Mouse (Mus musculus) heart, embryonic 13.5 days (tissue): ENCODE results near the gene Dop1a. TPM values are rescaled to one million over a fixed set of nuclear protein-coding genes. Genes with fewer than 3 reads are reported as not detected.

Experiments
- ATAC-seq: fragments of 200-750 bp; cut with Nextera tagmentation; 2 replicates; pipeline ENCODE4 v1.8.0; 2017; ENCODE audit warnings: moderate TSS enrichment; ENCODE audit not compliant: insufficient number of reproducible peaks, low FRiP score, low TSS enrichment; ENCODE audit errors: extremely low read depth
- H3K27ac ChIP-seq: fragments of 300-500 bp; sonication (generic); replicated peaks from 2 replicates; pipeline ENCODE4 v1.5.1; 2015; ENCODE audit warnings: moderate library complexity, mild to moderate bottlenecking, inconsistent platforms
- H3K27me3 ChIP-seq: fragments of 300-500 bp; sonication (generic); replicated peaks from 2 replicates; pipeline ENCODE4 v1.6.1; 2015; ENCODE audit warnings: mild to moderate bottlenecking, inconsistent platforms
- H3K36me3 ChIP-seq: fragments of 300-500 bp; sonication (generic); 2 replicates; pipeline ENCODE4 v1.6.1; 2015; ENCODE audit warnings: mild to moderate bottlenecking, inconsistent platforms
- H3K4me1 ChIP-seq: fragments of 300-500 bp; sonication (generic); 2 replicates; pipeline ENCODE4 v1.6.1; 2015; ENCODE audit warnings: inconsistent platforms
- H3K4me2 ChIP-seq: fragments of 300-500 bp; sonication (generic); 2 replicates; pipeline ENCODE4 v1.6.1; 2015; ENCODE audit warnings: inconsistent platforms, mild to moderate bottlenecking, moderate library complexity
- H3K4me3 ChIP-seq: fragments of 300-500 bp; sonication (generic); 2 replicates; pipeline ENCODE4 v1.5.1; 2015; ENCODE audit warnings: moderate library complexity, mild to moderate bottlenecking, inconsistent platforms
- H3K9ac ChIP-seq: fragments of 300-500 bp; sonication (generic); 2 replicates; pipeline ENCODE4 v1.6.1; 2015; ENCODE audit warnings: inconsistent platforms, mild to moderate bottlenecking, moderate library complexity
- H3K9me3 ChIP-seq: fragments of 300-500 bp; sonication (generic); 2 replicates; pipeline ENCODE4 v1.6.1; 2016; ENCODE audit warnings: inconsistent platforms
- WGBS: fragments of 180-500 bp; shearing (Covaris S2); methylation state at CpG from one replicate; pipeline ENCODE4 v1.1.7; 2015; ENCODE audit warnings: mixed read lengths; 5-methylcytosine and 5-hydroxymethylcytosine counted together
- polyA plus RNA-seq: library from polyadenylated mRNA; unstranded; fragments of >200 nt; fragmentation: Nextera tagmentation; extraction: Ambion mirVana; gene quantifications from 2 replicates; pipeline ENCODE4 v1.2.1, GENCODE M21; 2015

Gene Dop1a
- polyA plus RNA-seq, 1 experiment from 2014 or later = 8.9 TPM

DNA sequence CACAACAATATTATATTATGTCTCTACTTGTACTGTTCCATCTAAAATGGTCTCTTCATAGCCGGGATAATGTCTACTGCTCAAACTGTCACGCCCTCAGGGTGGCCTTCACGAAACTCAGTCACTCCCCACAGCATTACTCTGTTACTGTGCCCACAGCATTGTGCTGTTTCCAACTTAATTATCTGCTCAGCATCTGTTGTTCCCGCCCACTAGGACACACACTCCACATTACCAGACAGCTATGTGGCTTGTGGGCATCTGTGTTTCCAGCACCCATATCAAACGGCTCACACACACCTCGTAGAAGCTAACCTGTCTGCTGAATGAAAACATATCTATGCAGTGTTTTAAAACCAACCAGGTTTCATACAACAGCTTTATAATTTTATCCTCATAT is 15.9 kb upstream of the Dop1a start:
- peak overlapping the region; percentile 65; the same call in 1 of the 2 replicates for H3K4me2 ChIP-seq

DNA sequence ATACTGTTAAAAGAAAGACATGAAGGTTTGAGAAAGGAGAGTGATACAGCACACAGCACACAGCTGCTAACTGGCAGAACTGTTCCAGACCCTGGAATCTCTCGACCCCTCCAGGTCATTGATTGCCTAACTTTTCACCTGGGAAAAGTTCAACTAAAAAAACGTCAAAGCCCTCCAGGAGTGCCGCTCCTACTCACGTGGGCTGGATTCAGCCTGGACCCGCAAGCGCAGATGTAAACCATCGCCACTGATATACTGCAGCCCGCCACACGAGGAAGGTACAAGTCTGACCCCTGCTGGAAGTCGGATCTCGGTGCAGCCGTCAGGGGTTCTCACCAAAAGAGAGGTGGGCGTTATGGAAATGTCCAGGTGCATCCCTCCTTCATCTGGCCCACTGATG is 15.3 kb upstream of the Dop1a start:
- Histone ChIP-seq H3K27me3 (peaks cover 7% of the 10 kb centered on the region; the same call in 1 of the 2 replicates), H3K4me3 (peak overlapping the region; percentile 36), H3K4me1 (peaks cover 16% of the 10 kb centered on the region), H3K27ac (no peak overlapping the region), H3K4me2 (peak overlapping the region; percentile 65), H3K9ac (peak overlapping the region; percentile 69), H3K36me3 (no peaks in the 10 kb centered on the region), H3K9me3 (no peaks in the 10 kb centered on the region)
- ATAC-seq = no peak; the same call in 1 of the 2 replicates
- 2% methylated on average over 13 of the region's 13 CpGs for WGBS

More for the DNA sequence above, 15.9 kb upstream of the Dop1a start:
- H3K9me3 ChIP-seq = no peaks in the 10 kb centered on the region
- peak overlapping the region; percentile 69; the same call in 1 of the 2 replicates for H3K9ac ChIP-seq
- H3K27ac ChIP-seq = no peak overlapping the region
- H3K27me3 ChIP-seq = peaks cover 7% of the 10 kb centered on the region; the same call in 1 of the 2 replicates
- no peak for ATAC-seq
- H3K36me3 ChIP-seq = no peaks in the 10 kb centered on the region
- WGBS = 58% methylated on average over 6 of the region's 6 CpGs
- peaks cover 16% of the 10 kb centered on the region for H3K4me1 ChIP-seq
- no peak overlapping the region for H3K4me3 ChIP-seq

DNA sequence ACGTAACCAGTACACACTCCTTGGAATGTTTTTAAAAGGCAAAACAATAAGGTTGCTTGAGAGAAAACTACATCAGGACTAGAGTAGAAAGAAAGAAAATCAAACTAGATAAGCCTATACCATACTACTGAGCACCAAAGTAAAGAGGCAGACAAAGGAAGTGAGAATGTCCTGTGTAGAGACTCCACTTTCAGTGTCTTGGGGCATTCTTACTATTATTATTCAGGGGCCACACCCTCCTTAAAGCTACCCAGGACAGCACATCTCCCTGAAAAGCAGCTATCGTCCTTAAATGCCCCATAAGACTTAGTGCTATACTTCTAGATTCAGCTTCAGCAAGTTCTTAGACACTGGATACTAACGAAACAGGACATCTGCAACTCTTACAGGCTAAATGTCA is 13.3 kb upstream of the Dop1a start:
- Histone ChIP-seq H3K4me1 (peaks cover 12% of the 10 kb centered on the region), H3K4me2 (no peak overlapping the region), H3K27me3 (no peaks in the 10 kb centered on the region), H3K36me3 (no peaks in the 10 kb centered on the region), H3K27ac (no peak overlapping the region), H3K9me3 (no peaks in the 10 kb centered on the region), H3K4me3 (no peak overlapping the region), H3K9ac (no peak overlapping the region)
- ATAC-seq = no peak
- WGBS = 70% methylated on average over 3 of the region's 3 CpGs

GRCm38 (mm10) chr9:86464151-86465105 is 2.5 kb upstream of the Dop1a start, which contains the start of gene Ube2cbp:
TSS of gene Ube2cbp (minus strand) at chr9:86464950.
- WGBS = 2% methylated on average over 70 of the region's 70 CpGs
- Histone ChIP-seq H3K27me3 (peaks cover 9% of the 10 kb centered on the region), H3K4me1 (peaks cover 14% of the 10 kb centered on the region), H3K36me3 (no peaks in the 10 kb centered on the region), H3K27ac (peak within 1 kb of the TSS; percentile 60), H3K9me3 (no peaks in the 10 kb centered on the region), H3K9ac (peak within 1 kb of the TSS; percentile 86), H3K4me2 (peak within 1 kb of the TSS; percentile 72), H3K4me3 (peak within 1 kb of the TSS; percentile 71)
- peak; percentile 78 for ATAC-seq

DNA sequence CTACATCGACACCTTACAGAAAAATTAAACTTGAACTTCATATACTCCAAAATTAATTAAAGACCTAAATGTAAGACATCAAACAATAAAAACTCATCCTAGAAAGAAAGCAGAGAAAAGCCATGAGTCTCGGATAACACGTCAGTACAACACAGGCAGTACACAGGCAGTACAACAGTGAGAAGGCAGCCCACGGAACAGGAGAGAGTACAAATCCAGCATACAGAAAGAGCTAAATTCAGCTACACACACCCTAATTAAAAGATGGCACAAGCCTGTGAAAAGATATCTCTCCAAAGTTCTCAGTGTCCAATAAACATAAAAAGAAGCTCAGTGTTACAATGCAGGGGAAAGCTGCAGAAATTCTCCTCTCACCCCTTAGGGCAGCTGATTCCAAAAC is 9.0 kb downstream of the Dop1a start:
- Histone ChIP-seq H3K4me2 (no peak overlapping the region), H3K4me3 (no peak overlapping the region), H3K27ac (no peak overlapping the region), H3K9ac (no peak overlapping the region), H3K27me3 (no peaks in the 10 kb centered on the region), H3K36me3 (no peaks in the 10 kb centered on the region), H3K4me1 (peaks cover 17% of the 10 kb centered on the region), H3K9me3 (no peaks in the 10 kb centered on the region)
- no peak for ATAC-seq
- 86% methylated on average over 4 of the region's 4 CpGs for WGBS

DNA sequence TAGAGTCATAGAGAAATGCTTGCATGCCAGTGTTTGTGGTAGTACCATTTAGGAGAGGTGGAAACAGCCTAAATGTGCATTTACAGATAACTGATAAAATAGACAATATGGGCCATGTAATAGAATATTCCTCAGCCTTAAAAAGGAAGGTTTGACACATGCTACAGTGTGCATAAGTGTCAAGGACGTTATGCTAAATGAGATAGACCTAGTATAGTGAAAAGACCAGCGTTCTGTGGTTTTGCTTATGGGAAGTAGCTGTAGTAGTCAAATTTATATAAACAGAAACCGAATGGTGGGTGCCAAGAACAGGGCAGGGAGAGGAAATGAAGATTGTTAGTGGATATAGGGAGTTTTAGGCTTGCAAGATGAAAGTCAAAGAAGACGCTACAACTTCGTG is 9.8 kb downstream of the Dop1a start:
- 70% methylated on average over 5 of the region's 5 CpGs for WGBS
- no peak overlapping the region for H3K4me3 ChIP-seq
- no peak overlapping the region for H3K27ac ChIP-seq
- H3K4me2 ChIP-seq = no peak overlapping the region
- H3K36me3 ChIP-seq = no peaks in the 10 kb centered on the region
- no peaks in the 10 kb centered on the region for H3K27me3 ChIP-seq
- H3K9me3 ChIP-seq = no peaks in the 10 kb centered on the region
- H3K9ac ChIP-seq = no peak overlapping the region
- no peak for ATAC-seq
- H3K4me1 ChIP-seq = peaks cover 17% of the 10 kb centered on the region

- ATAC-seq = no peak
- H3K9me3 ChIP-seq = no peaks in the 10 kb centered on the region
- H3K4me2 ChIP-seq = no peak overlapping the region
- H3K9ac ChIP-seq = no peak overlapping the region
- 55% methylated on average over 5 of the region's 5 CpGs for WGBS
- no peak overlapping the region for H3K4me3 ChIP-seq
- H3K27ac ChIP-seq = no peak overlapping the region
- peaks cover 17% of the 10 kb centered on the region for H3K4me1 ChIP-seq
- no peaks in the 10 kb centered on the region for H3K27me3 ChIP-seq
- no peaks in the 10 kb centered on the region for H3K36me3 ChIP-seq
Observed at GRCm38 (mm10) chr9:86478414-86479093, 11.6 kb downstream of the Dop1a start.

GRCm38 (mm10) chr9:86482236-86482635 is 15.3 kb downstream of the Dop1a start:
- H3K27ac ChIP-seq = no peak overlapping the region
- H3K9me3 ChIP-seq = no peaks in the 10 kb centered on the region
- H3K4me2 ChIP-seq = no peak overlapping the region
- H3K4me3 ChIP-seq = no peak overlapping the region
- 77% methylated on average over 1 of the region's 1 CpGs for WGBS
- H3K4me1 ChIP-seq = peaks cover 19% of the 10 kb centered on the region
- H3K36me3 ChIP-seq = no peaks in the 10 kb centered on the region
- H3K9ac ChIP-seq = no peak overlapping the region
- no peaks in the 10 kb centered on the region for H3K27me3 ChIP-seq
- ATAC-seq = no peak

GRCm38 (mm10) chr9:86491740-86492139 is 24.8 kb downstream of the Dop1a start:
- H3K4me3 ChIP-seq = no peak overlapping the region
- H3K27ac ChIP-seq = no peak overlapping the region
- no peak overlapping the region for H3K9ac ChIP-seq
- no peaks in the 10 kb centered on the region for H3K4me1 ChIP-seq
- peaks cover 50% of the 10 kb centered on the region for H3K36me3 ChIP-seq
- H3K4me2 ChIP-seq = no peak overlapping the region
- H3K27me3 ChIP-seq = no peaks in the 10 kb centered on the region
- 98% methylated on average over 2 of the region's 2 CpGs for WGBS
- ATAC-seq = no peak
- no peaks in the 10 kb centered on the region for H3K9me3 ChIP-seq

DNA sequence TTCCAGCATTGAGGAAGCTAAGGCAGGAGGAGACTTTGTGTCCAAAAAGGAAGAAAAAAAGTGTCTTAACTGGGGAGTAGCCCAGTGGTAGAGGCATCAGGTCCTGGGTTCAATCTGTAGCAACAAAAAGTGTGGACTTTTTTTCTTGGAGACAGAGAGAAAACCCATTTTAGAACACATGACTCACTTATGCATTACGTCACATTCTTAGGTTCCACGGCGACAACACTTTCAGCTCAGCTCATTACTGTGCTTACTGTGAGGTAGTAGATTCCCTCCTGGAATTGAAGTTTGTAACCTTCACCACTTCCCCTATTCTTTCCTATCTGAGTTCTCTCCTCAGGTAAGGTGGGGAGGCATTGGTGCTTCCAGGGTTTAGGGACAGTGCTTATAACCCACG is 29.3 kb downstream of the Dop1a start:
- H3K4me2 ChIP-seq = no peak overlapping the region
- H3K27me3 ChIP-seq = no peaks in the 10 kb centered on the region
- H3K9me3 ChIP-seq = no peaks in the 10 kb centered on the region
- no peaks in the 10 kb centered on the region for H3K4me1 ChIP-seq
- ATAC-seq = no peak
- 85% methylated on average over 4 of the region's 4 CpGs for WGBS
- no peak overlapping the region for H3K9ac ChIP-seq
- H3K36me3 ChIP-seq = peaks cover 53% of the 10 kb centered on the region
- no peak overlapping the region for H3K4me3 ChIP-seq
- H3K27ac ChIP-seq = no peak overlapping the region

DNA sequence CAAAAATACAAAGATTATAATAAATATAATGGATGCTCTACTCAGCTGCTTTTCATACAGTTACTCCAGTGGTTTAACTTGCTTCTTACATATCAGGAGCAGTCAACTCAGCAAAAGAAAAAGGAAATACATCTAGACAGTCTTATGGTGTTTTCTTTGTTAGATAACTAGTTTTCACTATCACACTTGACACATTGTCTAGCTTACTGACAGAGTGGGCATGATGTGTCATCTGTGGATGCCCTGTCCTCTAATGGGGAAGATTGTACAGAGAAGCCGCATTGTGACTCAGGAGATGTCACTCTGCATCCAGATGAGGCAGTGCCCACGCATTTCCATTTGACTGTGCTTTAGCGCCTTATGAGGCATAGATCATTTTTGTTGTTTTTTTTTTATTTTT is 32.1 kb downstream of the Dop1a start:
- H3K4me1 ChIP-seq = no peaks in the 10 kb centered on the region
- 90% methylated on average over 3 of the region's 3 CpGs for WGBS
- H3K9ac ChIP-seq = no peak overlapping the region
- H3K27ac ChIP-seq = no peak overlapping the region
- no peak overlapping the region for H3K4me2 ChIP-seq
- peaks cover 50% of the 10 kb centered on the region for H3K36me3 ChIP-seq
- H3K9me3 ChIP-seq = no peaks in the 10 kb centered on the region
- ATAC-seq = no peak
- no peaks in the 10 kb centered on the region for H3K27me3 ChIP-seq
- no peak overlapping the region for H3K4me3 ChIP-seq
